Mouse (Mus musculus) gastrocnemius, postnatal 10 days (tissue): ENCODE results near the gene Arpp19. TPM values are rescaled to one million over a fixed set of nuclear protein-coding genes. Genes with fewer than 3 reads are reported as not detected.

Source experiments
- DNase-seq: peaks from one replicate; pipeline ENCODE4 v3.0.0; 2021; ENCODE audit warnings: mixed read lengths
- long read RNA-seq, 2 experiments: library from polyadenylated mRNA; stranded (forward); transcript quantifications; one replicate each; pipeline ENCODE4 v2.0.0; 2021
- total RNA-seq, 2 experiments: library from RNA; stranded (reverse); gene quantifications; 2 replicates each; pipeline ENCODE4 v1.2.3; 2021

Gene Arpp19
- total RNA-seq, result 100 to 1,000 TPM; 147 to 150 TPM
- long read RNA-seq, experiment 1, full-length matches to known transcripts, result 95 of 98 reads
- long read RNA-seq, experiment 1, partial matches to known transcripts, result 0 of 98 reads
- long read RNA-seq, experiment 1, other reads (novel, unspliced or antisense), result 3 of 98 reads
- long read RNA-seq, experiment 2, full-length matches to known transcripts, result 69 of 71 reads
- long read RNA-seq, experiment 2, partial matches to known transcripts, result 0 of 71 reads
- long read RNA-seq, experiment 2, other reads (novel, unspliced or antisense), result 2 of 71 reads

- peak; percentile 74 for DNase-seq
These were observed at the start of gene Arpp19 for GRCm38 (mm10) chr9:75037451-75038356. Arpp19 (plus strand) TSS chr9:75037614.

- DNase-seq, result no peak
These were observed 48.4 kb upstream of the Arpp19 start for GRCm38 (mm10) chr9:74988893-74989460.

GRCm38 (mm10) chr9:74989990-74990389 is 47.4 kb upstream of the Arpp19 start:
- no peak for DNase-seq

- DNase-seq, result no peak
These were observed 42.7 kb upstream of the Arpp19 start for GRCm38 (mm10) chr9:74994611-74995257.

- DNase-seq, result no peak
These were observed 41.1 kb upstream of the Arpp19 start for GRCm38 (mm10) chr9:74996349-74996748.

- no peak for DNase-seq
These were observed 39.4 kb upstream of the Arpp19 start for GRCm38 (mm10) chr9:74997976-74998375.

- DNase-seq, result peak; percentile 26
These were observed 36.4 kb upstream of the Arpp19 start for GRCm38 (mm10) chr9:75001006-75001405.

GRCm38 (mm10) chr9:75001611-75002204 is 35.7 kb upstream of the Arpp19 start:
- DNase-seq, result peak; percentile 64

- no peak for DNase-seq
These were observed 35.2 kb upstream of the Arpp19 start for GRCm38 (mm10) chr9:75002262-75002661.

- DNase-seq, result no peak
These were observed 33.2 kb upstream of the Arpp19 start for GRCm38 (mm10) chr9:75004203-75004602.

- no peak for DNase-seq
These were observed 20.8 kb upstream of the Arpp19 start for GRCm38 (mm10) chr9:75016591-75016990.

- no peak for DNase-seq
These were observed 18.2 kb upstream of the Arpp19 start for GRCm38 (mm10) chr9:75019181-75019580.

GRCm38 (mm10) chr9:75019592-75019991 is 17.8 kb upstream of the Arpp19 start:
- no peak for DNase-seq

- no peak for DNase-seq
These were observed 16.9 kb upstream of the Arpp19 start for GRCm38 (mm10) chr9:75020561-75020960.

GRCm38 (mm10) chr9:75022546-75022945 is 14.9 kb upstream of the Arpp19 start:
- DNase-seq, result no peak

GRCm38 (mm10) chr9:75023150-75023894 is 14.1 kb upstream of the Arpp19 start:
- DNase-seq, result no peak

- no peak for DNase-seq
These were observed 13.3 kb upstream of the Arpp19 start for GRCm38 (mm10) chr9:75024089-75024488.

GRCm38 (mm10) chr9:75025689-75026088 is 11.7 kb upstream of the Arpp19 start:
- no peak for DNase-seq

- no peak for DNase-seq
These were observed 5.0 kb upstream of the Arpp19 start for GRCm38 (mm10) chr9:75032408-75032807.

GRCm38 (mm10) chr9:75033141-75033540 is 4.3 kb upstream of the Arpp19 start:
- DNase-seq, result no peak

GRCm38 (mm10) chr9:75034691-75035090 is 2.7 kb upstream of the Arpp19 start:
- no peak for DNase-seq
